Mouse (Mus musculus) embryonic facial prominence, embryonic 11.5 days (tissue): ENCODE measurements at regions not wholly inside any gene's neighbourhood (a gene's known extent, or its start where the extent isn't known, plus 50 kb on each side); places are given as distances from the start of the nearest gene placed in this dataset.

Experiments
- ATAC-seq: fragments of 200-750 bp; cut with Nextera tagmentation; replicated peaks from 2 replicates; pipeline ENCODE4 v1.8.0; 2017; ENCODE audit warnings: low read depth; ENCODE audit not compliant: insufficient number of reproducible peaks, low FRiP score, low TSS enrichment
- DNase-seq: peaks from one replicate; pipeline ENCODE4 v3.0.0-alpha.2; 2015; ENCODE audit warnings: low spot score
- H3K27ac ChIP-seq: fragments of 300-500 bp; sonication (generic); replicated peaks from 2 replicates; pipeline ENCODE4 v1.5.1; 2014; ENCODE audit warnings: mild to moderate bottlenecking, low read depth, low read length, control low read depth
- H3K27me3 ChIP-seq: fragments of 300-500 bp; sonication (generic); 2 replicates; pipeline ENCODE4 v1.6.1; 2014; ENCODE audit warnings: mild to moderate bottlenecking, low read length, moderate library complexity, mixed read lengths; ENCODE audit not compliant: control insufficient read depth, insufficient read depth
- H3K36me3 ChIP-seq: fragments of 300-500 bp; sonication (generic); replicated peaks from 2 replicates; pipeline ENCODE4 v1.6.1; 2014; ENCODE audit warnings: low read depth, mild to moderate bottlenecking, low read length, moderate library complexity, mixed read lengths; ENCODE audit not compliant: control insufficient read depth, insufficient read depth
- H3K4me1 ChIP-seq: fragments of 300-500 bp; sonication (generic); 2 replicates; pipeline ENCODE4 v1.6.1; 2014; ENCODE audit warnings: low read length, mixed read lengths; ENCODE audit not compliant: control insufficient read depth, insufficient read depth
- H3K4me2 ChIP-seq: fragments of 300-500 bp; sonication (generic); 2 replicates; pipeline ENCODE4 v1.6.1; 2014; ENCODE audit warnings: low read depth, mild to moderate bottlenecking, control low read depth, low read length, moderate library complexity
- H3K4me3 ChIP-seq: fragments of 300-500 bp; sonication (generic); 2 replicates; pipeline ENCODE4 v1.5.1; 2014; ENCODE audit warnings: low read depth, low read length, control low read depth
- H3K9ac ChIP-seq: fragments of 300-500 bp; sonication (generic); replicated peaks from 2 replicates; pipeline ENCODE4 v1.6.1; 2014; ENCODE audit warnings: mild to moderate bottlenecking, control low read depth, low read length
- H3K9me3 ChIP-seq: fragments of 300-500 bp; sonication (generic); replicated peaks from 2 replicates; pipeline ENCODE4 v1.6.1; 2016; ENCODE audit warnings: mild to moderate bottlenecking, low read length, inconsistent platforms, mixed read lengths; ENCODE audit not compliant: control insufficient read depth
- WGBS: fragments of 180-500 bp; shearing (Covaris S2); extraction: QIAGEN DNeasy Blood & Tissue Kit; methylation state at CpG from one replicate; pipeline ENCODE4 v1.1.7; 2014; 5-methylcytosine and 5-hydroxymethylcytosine counted together

GRCm38 (mm10) chr12:93151530-93151929 is 1302.6 kb upstream of the Sel1l start:
- no peak overlapping the region for H3K9ac ChIP-seq
- no peaks in the 10 kb centered on the region for H3K36me3 ChIP-seq
- DNase-seq (no peak), ATAC-seq (no peak)
- no peaks in the 10 kb centered on the region for H3K27me3 ChIP-seq
- WGBS, result 85% methylated on average over 7 of the region's 7 CpGs
- no peaks in the 10 kb centered on the region for H3K4me1 ChIP-seq
- H3K27ac ChIP-seq, result no peak overlapping the region
- no peaks in the 10 kb centered on the region for H3K9me3 ChIP-seq
- H3K4me3 ChIP-seq, result no peak overlapping the region
- H3K4me2 ChIP-seq, result no peak overlapping the region

- H3K4me1 ChIP-seq, result no peaks in the 10 kb centered on the region
- WGBS, result 52% methylated on average over 3 of the region's 3 CpGs
- no peak for DNase-seq
- no peaks in the 10 kb centered on the region for H3K27me3 ChIP-seq
- no peak overlapping the region for H3K27ac ChIP-seq
- H3K9ac ChIP-seq, result no peak overlapping the region
- H3K9me3 ChIP-seq, result no peaks in the 10 kb centered on the region
- ATAC-seq, result no peak
- no peaks in the 10 kb centered on the region for H3K36me3 ChIP-seq
- no peak overlapping the region for H3K4me3 ChIP-seq
- H3K4me2 ChIP-seq, result no peak overlapping the region
Observed at GRCm38 (mm10) chr12:93142265-93142664, 1293.3 kb upstream of the Sel1l start.

GRCm38 (mm10) chr12:93136395-93136794 is 1287.4 kb upstream of the Sel1l start:
- Histone ChIP-seq H3K27ac (no peak overlapping the region), H3K4me3 (no peak overlapping the region), H3K27me3 (no peaks in the 10 kb centered on the region), H3K4me1 (no peaks in the 10 kb centered on the region), H3K9ac (no peak overlapping the region), H3K9me3 (no peaks in the 10 kb centered on the region), H3K4me2 (no peak overlapping the region), H3K36me3 (no peaks in the 10 kb centered on the region)
- ATAC-seq (no peak), DNase-seq (no peak)
- 89% methylated on average over 5 of the region's 5 CpGs for WGBS

- Histone ChIP-seq H3K9ac (no peak overlapping the region), H3K4me1 (no peaks in the 10 kb centered on the region), H3K9me3 (no peaks in the 10 kb centered on the region), H3K4me3 (no peak overlapping the region), H3K4me2 (no peak overlapping the region), H3K36me3 (no peaks in the 10 kb centered on the region), H3K27ac (no peak overlapping the region), H3K27me3 (no peaks in the 10 kb centered on the region)
- ATAC-seq (no peak), DNase-seq (no peak)
- WGBS, result 89% methylated on average over 2 of the region's 2 CpGs
Observed at GRCm38 (mm10) chr12:93122216-93122615, 1273.3 kb upstream of the Sel1l start.

GRCm38 (mm10) chr12:93088031-93088790 is 1239.3 kb upstream of the Sel1l start:
- Histone ChIP-seq H3K36me3 (no peaks in the 10 kb centered on the region), H3K9ac (no peak overlapping the region), H3K4me2 (no peak overlapping the region), H3K4me3 (no peak overlapping the region), H3K9me3 (no peaks in the 10 kb centered on the region), H3K27me3 (no peaks in the 10 kb centered on the region), H3K4me1 (no peaks in the 10 kb centered on the region), H3K27ac (no peak overlapping the region)
- DNase-seq (peak; percentile 76), ATAC-seq (0 out of 2 replicates have a peak, but pooled peaks have one; percentile 48)
- WGBS, result 36% methylated on average over 5 of the region's 5 CpGs

- H3K4me3 ChIP-seq, result no peak overlapping the region
- no peak for DNase-seq
- H3K4me1 ChIP-seq, result no peaks in the 10 kb centered on the region
- H3K36me3 ChIP-seq, result no peaks in the 10 kb centered on the region
- H3K9ac ChIP-seq, result no peak overlapping the region
- ATAC-seq, result no peak
- H3K27me3 ChIP-seq, result no peaks in the 10 kb centered on the region
- H3K9me3 ChIP-seq, result no peaks in the 10 kb centered on the region
- 85% methylated on average over 1 of the region's 1 CpGs for WGBS
- no peak overlapping the region for H3K27ac ChIP-seq
- H3K4me2 ChIP-seq, result no peak overlapping the region
Observed at GRCm38 (mm10) chr12:93063864-93064263, 1214.9 kb upstream of the Sel1l start.

GRCm38 (mm10) chr12:93019633-93020032 is 1170.7 kb upstream of the Sel1l start:
- Histone ChIP-seq H3K27me3 (no peaks in the 10 kb centered on the region), H3K4me2 (no peak overlapping the region), H3K27ac (no peak overlapping the region), H3K4me1 (no peaks in the 10 kb centered on the region), H3K36me3 (no peaks in the 10 kb centered on the region), H3K9ac (no peak overlapping the region), H3K4me3 (no peak overlapping the region), H3K9me3 (no peaks in the 10 kb centered on the region)
- no peak for ATAC-seq
- no peak for DNase-seq

GRCm38 (mm10) chr12:93011583-93011982 is 1162.6 kb upstream of the Sel1l start:
- DNase-seq (no peak), ATAC-seq (no peak)
- Histone ChIP-seq H3K4me2 (no peak overlapping the region), H3K4me3 (no peak overlapping the region), H3K9ac (no peak overlapping the region), H3K9me3 (no peaks in the 10 kb centered on the region), H3K36me3 (no peaks in the 10 kb centered on the region), H3K27me3 (no peaks in the 10 kb centered on the region), H3K27ac (no peak overlapping the region), H3K4me1 (no peaks in the 10 kb centered on the region)
